16 mouse cellular contexts compared by ENCODE assay signal in the genomic region with DNA sequence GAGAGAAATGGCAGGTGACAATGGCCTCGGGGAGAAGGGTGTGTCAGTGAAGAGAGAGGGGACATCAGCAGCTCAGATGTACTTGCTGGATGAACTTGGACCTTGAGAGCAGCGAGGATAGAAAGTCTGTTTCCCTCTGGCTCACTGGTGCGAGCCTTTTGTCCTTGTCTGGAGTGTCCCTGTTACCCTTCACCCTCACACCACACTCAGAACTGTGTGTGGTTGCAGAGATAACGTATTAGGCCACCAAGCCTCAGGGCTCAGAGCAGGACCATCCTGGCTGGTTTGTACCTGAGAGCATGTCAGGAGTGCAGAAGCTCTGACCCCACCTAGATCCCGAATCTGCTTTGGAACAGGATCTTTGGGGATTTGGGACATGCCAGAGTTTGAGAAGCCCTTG.
"Had no signal": no experiment of that assay in that cellular context is flagged by ENCODE, and none has a peak within 500 bp of the region (broad histone marks: within the 10 kb centered on the region; RNA-seq: fewer than 3 reads in every experiment).

No protein-coding gene starts in this region.

- H3K27ac ChIP-seq: lung, embryonic 15.5 days; macrophage; midbrain, embryonic 13.5 days; midbrain, embryonic 15.5 days; neural tube, embryonic 12.5 days; stomach, embryonic 15.5 days; stomach, postnatal 0 days had no signal

- H3K27me3 ChIP-seq: lung, embryonic 15.5 days; midbrain, embryonic 15.5 days; neural tube, embryonic 12.5 days; stomach, embryonic 15.5 days had no signal

- H3K9ac ChIP-seq: liver, postnatal 0 days; lung, embryonic 15.5 days; midbrain, embryonic 13.5 days; midbrain, embryonic 15.5 days; neural tube, embryonic 12.5 days; stomach, embryonic 15.5 days had no signal

- H3K36me3 ChIP-seq: lung, embryonic 15.5 days; midbrain, embryonic 13.5 days; midbrain, embryonic 15.5 days; neural tube, embryonic 12.5 days; stomach, embryonic 15.5 days had no signal

- H3K4me2 ChIP-seq: lung, embryonic 15.5 days; midbrain, embryonic 13.5 days; midbrain, embryonic 15.5 days; neural tube, embryonic 12.5 days; stomach, embryonic 15.5 days had no signal

- H3K4me1 ChIP-seq: midbrain, embryonic 13.5 days; midbrain, embryonic 15.5 days; neural tube, embryonic 12.5 days had no signal

- DNase-seq: liver, postnatal 0 days; lung, adult 2 months; lung, postnatal 14 days; lung, postnatal 36 days; right cerebral cortex, postnatal 14 days; thymus, adult 2 months; thymus, postnatal 25 days; thymus, postnatal 4 days had no signal

- H3K4me3 ChIP-seq: lung, embryonic 15.5 days; megakaryocyte, embryonic 14.5 days; midbrain, embryonic 13.5 days; midbrain, embryonic 15.5 days; neural tube, embryonic 12.5 days; stomach, embryonic 15.5 days had no signal

- H3K9me3 ChIP-seq: lung, embryonic 15.5 days; midbrain, embryonic 13.5 days; midbrain, embryonic 15.5 days; neural tube, embryonic 12.5 days; stomach, embryonic 15.5 days had no signal

- ATAC-seq: liver, postnatal 0 days; midbrain, embryonic 13.5 days; midbrain, embryonic 15.5 days had no signal
